Mouse (Mus musculus): ENCODE results near the gene C1qtnf2. TPM values are rescaled to one million over a fixed set of nuclear protein-coding genes. Genes with fewer than 3 reads are reported as not detected.
A peak's percentile ranks its signal among the peaks of the same experiment; 100 is the strongest.

C1qtnf2 gene
- polyA plus RNA-seq, 1 experiment: 5.9 TPM

DNA sequence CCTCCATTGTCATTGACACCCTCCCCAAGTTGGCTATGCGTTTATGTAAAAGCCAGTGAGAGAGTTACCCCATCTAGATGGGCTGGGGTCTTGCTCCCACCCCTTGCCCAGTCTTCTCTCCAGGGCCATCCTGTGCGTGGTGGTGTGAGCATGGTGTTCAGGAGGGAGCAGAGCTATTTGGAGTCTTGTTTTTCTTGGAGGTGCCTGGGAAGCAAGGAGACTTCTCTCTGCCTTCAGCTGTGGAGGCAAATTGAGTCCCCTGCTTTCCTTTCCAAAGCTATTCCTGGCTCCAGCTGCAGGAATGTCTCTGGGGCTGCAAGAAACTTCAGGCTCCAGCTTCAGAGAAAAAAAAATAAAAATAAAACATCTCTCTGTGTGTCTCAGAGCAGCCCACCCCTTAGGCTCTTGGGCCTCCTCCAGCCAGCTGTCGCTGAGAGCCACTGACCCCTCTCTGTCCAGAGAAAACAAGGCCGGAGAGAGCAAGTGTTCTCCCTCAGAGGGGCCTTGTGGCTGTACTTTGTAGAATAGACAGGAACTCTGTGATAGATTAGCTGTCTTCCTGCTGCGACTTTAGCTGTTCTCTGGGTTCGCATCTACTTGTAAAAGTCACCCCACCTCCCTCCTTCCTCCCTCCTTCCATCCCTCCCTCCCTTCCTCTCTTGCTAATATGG, 9.2 kb downstream of the C1qtnf2 start:
- H3K4me3 ChIP-seq (ENCODE audit: low read depth, low read length): no peak overlapping the region
- H3K27me3 ChIP-seq (ENCODE audit: control insufficient read depth, insufficient read depth, low read length): no peaks in the 10 kb centered on the region
- TF ChIP-seq CTCF (IDR thresholded peaks at IDR 0.05; ENCODE audit: extremely low read depth, insufficient read length, insufficient replicate concordance, low read depth, low read length) (no peak), POLR2A (IDR thresholded peaks at IDR 0.05; ENCODE audit: low read depth, low read length) (no peak)
- no peak overlapping the region for H3K27ac ChIP-seq (ENCODE audit: insufficient read depth, low read depth, low read length)
- WGBS: 66% methylated on average over 6 of the region's 6 CpGs
- H3K36me3 ChIP-seq (ENCODE audit: control insufficient read depth, insufficient read depth, low read length): no peaks in the 10 kb centered on the region
- H3K4me1 ChIP-seq (ENCODE audit: control insufficient read depth, insufficient read depth, insufficient read length, low read length): no peaks in the 10 kb centered on the region

DNA sequence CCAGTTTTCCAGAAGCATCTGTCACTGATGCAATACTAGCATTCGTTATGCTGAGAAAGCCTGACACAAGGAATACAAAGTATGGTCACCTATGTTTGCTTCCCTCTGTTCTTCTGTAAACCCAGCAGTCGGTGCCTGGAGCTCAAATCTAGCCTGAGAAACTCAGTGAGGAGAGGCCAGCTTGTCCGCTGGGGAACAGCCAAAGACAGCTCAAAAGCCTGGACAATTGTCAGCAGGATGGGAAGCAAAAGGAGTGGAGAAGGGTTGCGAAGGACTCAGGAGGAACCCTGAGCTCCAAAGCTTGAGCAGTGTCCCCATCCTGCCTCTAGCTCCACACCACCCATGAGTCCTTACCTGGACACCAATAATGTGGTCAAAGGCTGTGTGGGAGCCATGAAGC, 10.0 kb downstream of the C1qtnf2 start:
- no peaks in the 10 kb centered on the region for H3K36me3 ChIP-seq (ENCODE audit: control insufficient read depth, insufficient read depth, low read length)
- 61% methylated on average over 4 of the region's 4 CpGs for WGBS
- no peak overlapping the region for H3K4me3 ChIP-seq (ENCODE audit: low read depth, low read length)
- H3K27me3 ChIP-seq (ENCODE audit: control insufficient read depth, insufficient read depth, low read length): no peaks in the 10 kb centered on the region
- peak overlapping the region; percentile 16; the same call in 1 of the 2 replicates for H3K27ac ChIP-seq (ENCODE audit: insufficient read depth, low read depth, low read length)
- TF ChIP-seq POLR2A (IDR thresholded peaks at IDR 0.05; ENCODE audit: low read depth, low read length): no peak
- no peak for TF ChIP-seq CTCF (IDR thresholded peaks at IDR 0.05; ENCODE audit: extremely low read depth, insufficient read length, insufficient replicate concordance, low read depth, low read length)
- no peaks in the 10 kb centered on the region for H3K4me1 ChIP-seq (ENCODE audit: control insufficient read depth, insufficient read depth, insufficient read length, low read length)

GRCm38 (mm10) chr11:43484652-43485051, 10.6 kb downstream of the C1qtnf2 start:
- H3K27ac ChIP-seq (ENCODE audit: insufficient read depth, low read depth, low read length): no peak overlapping the region
- H3K4me3 ChIP-seq (ENCODE audit: low read depth, low read length): no peak overlapping the region
- H3K27me3 ChIP-seq (ENCODE audit: control insufficient read depth, insufficient read depth, low read length): no peaks in the 10 kb centered on the region
- H3K36me3 ChIP-seq (ENCODE audit: control insufficient read depth, insufficient read depth, low read length): no peaks in the 10 kb centered on the region
- H3K4me1 ChIP-seq (ENCODE audit: control insufficient read depth, insufficient read depth, insufficient read length, low read length): no peaks in the 10 kb centered on the region
- TF ChIP-seq CTCF (IDR thresholded peaks at IDR 0.05; ENCODE audit: extremely low read depth, insufficient read length, insufficient replicate concordance, low read depth, low read length): no peak
- no peak for TF ChIP-seq POLR2A (IDR thresholded peaks at IDR 0.05; ENCODE audit: low read depth, low read length)
- WGBS: 45% methylated on average over 11 of the region's 11 CpGs

DNA sequence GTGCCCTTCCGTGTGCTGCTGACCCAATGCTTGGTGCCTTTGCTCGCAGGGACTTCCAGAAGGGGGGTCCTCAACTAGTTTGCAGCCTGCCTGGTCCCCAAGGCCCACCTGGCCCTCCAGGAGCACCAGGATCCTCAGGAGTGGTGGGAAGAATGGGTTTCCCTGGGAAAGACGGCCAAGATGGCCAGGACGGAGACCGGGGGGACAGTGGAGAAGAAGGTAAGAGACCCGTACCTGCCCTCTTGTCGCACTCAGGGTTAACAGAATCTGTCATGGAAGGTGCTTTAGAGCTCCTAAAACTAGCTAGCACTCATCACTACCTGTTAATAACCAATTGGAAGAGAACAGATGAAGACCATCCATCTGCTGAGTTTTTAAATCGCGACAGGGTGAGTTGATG, 11.8 kb downstream of the C1qtnf2 start:
- H3K4me1 ChIP-seq (ENCODE audit: control insufficient read depth, insufficient read depth, insufficient read length, low read length): no peaks in the 10 kb centered on the region
- no peaks in the 10 kb centered on the region for H3K27me3 ChIP-seq (ENCODE audit: control insufficient read depth, insufficient read depth, low read length)
- TF ChIP-seq POLR2A (IDR thresholded peaks at IDR 0.05; ENCODE audit: low read depth, low read length): no peak
- TF ChIP-seq CTCF (IDR thresholded peaks at IDR 0.05; ENCODE audit: extremely low read depth, insufficient read length, insufficient replicate concordance, low read depth, low read length): no peak
- H3K27ac ChIP-seq (ENCODE audit: insufficient read depth, low read depth, low read length): no peak overlapping the region
- H3K4me3 ChIP-seq (ENCODE audit: low read depth, low read length): no peak overlapping the region
- no peaks in the 10 kb centered on the region for H3K36me3 ChIP-seq (ENCODE audit: control insufficient read depth, insufficient read depth, low read length)
- WGBS: 86% methylated on average over 9 of the region's 9 CpGs

DNA sequence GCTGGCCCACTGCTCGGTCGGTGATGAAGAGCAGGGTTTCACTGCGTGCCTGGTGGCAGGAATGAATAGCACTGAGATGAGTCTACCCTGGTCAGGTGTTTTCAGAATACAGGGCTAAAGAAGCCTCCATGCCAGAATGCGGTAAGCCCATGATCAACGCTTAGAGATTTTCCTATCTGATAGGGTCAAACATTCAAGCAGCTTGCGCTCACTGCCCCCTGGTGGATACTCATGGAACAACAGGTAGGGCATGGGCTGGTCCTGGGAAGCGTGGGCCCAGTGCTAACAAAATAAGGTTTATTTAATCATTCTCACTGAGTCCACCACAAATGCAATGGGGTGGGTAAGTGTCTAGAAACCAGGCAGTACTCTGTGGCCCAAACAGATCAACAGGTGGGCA, 18.6 kb downstream of the C1qtnf2 start:
- Histone ChIP-seq H3K4me3 (ENCODE audit: low read depth, low read length) (no peak overlapping the region), H3K36me3 (ENCODE audit: control insufficient read depth, insufficient read depth, low read length) (no peaks in the 10 kb centered on the region), H3K27me3 (ENCODE audit: control insufficient read depth, insufficient read depth, low read length) (no peaks in the 10 kb centered on the region), H3K4me1 (ENCODE audit: control insufficient read depth, insufficient read depth, insufficient read length, low read length) (peaks cover 3% of the 10 kb centered on the region; the same call in 1 of the 2 replicates), H3K27ac (ENCODE audit: insufficient read depth, low read depth, low read length) (no peak overlapping the region)
- TF ChIP-seq CTCF (IDR thresholded peaks at IDR 0.05; ENCODE audit: extremely low read depth, insufficient read length, insufficient replicate concordance, low read depth, low read length): peak; percentile 88; the same call in 1 of the 2 replicates
- TF ChIP-seq POLR2A (IDR thresholded peaks at IDR 0.05; ENCODE audit: low read depth, low read length): no peak
- WGBS: 30% methylated on average over 7 of the region's 7 CpGs

- TF ChIP-seq CTCF (IDR thresholded peaks at IDR 0.05; ENCODE audit: extremely low read depth, insufficient read length, insufficient replicate concordance, low read depth, low read length): peak; percentile 92; the same call in 1 of the 2 replicates
- 0 out of 2 replicates have a peak, but pooled peaks have one; percentile 21 for TF ChIP-seq POLR2A (IDR thresholded peaks at IDR 0.05; ENCODE audit: low read depth, low read length)
- Histone ChIP-seq H3K27ac (ENCODE audit: insufficient read depth, low read depth, low read length) (no peak overlapping the region), H3K27me3 (ENCODE audit: control insufficient read depth, insufficient read depth, low read length) (no peaks in the 10 kb centered on the region), H3K36me3 (ENCODE audit: control insufficient read depth, insufficient read depth, low read length) (no peaks in the 10 kb centered on the region), H3K4me1 (ENCODE audit: control insufficient read depth, insufficient read depth, insufficient read length, low read length) (peaks cover 3% of the 10 kb centered on the region; the same call in 1 of the 2 replicates), H3K4me3 (ENCODE audit: low read depth, low read length) (no peak overlapping the region)
- 32% methylated on average over 6 of the region's 6 CpGs for WGBS
Observed at GRCm38 (mm10) chr11:43493815-43494409, 19.8 kb downstream of the C1qtnf2 start.

- WGBS: 77% methylated on average over 8 of the region's 8 CpGs
- TF ChIP-seq POLR2A (IDR thresholded peaks at IDR 0.05; ENCODE audit: low read depth, low read length): no peak
- TF ChIP-seq CTCF (IDR thresholded peaks at IDR 0.05; ENCODE audit: extremely low read depth, insufficient read length, insufficient replicate concordance, low read depth, low read length): peak; percentile 12; the same call in 1 of the 2 replicates
- Histone ChIP-seq H3K27me3 (ENCODE audit: control insufficient read depth, insufficient read depth, low read length) (no peaks in the 10 kb centered on the region), H3K4me1 (ENCODE audit: control insufficient read depth, insufficient read depth, insufficient read length, low read length) (peaks cover 3% of the 10 kb centered on the region; the same call in 1 of the 2 replicates), H3K4me3 (ENCODE audit: low read depth, low read length) (no peak overlapping the region), H3K36me3 (ENCODE audit: control insufficient read depth, insufficient read depth, low read length) (no peaks in the 10 kb centered on the region), H3K27ac (ENCODE audit: insufficient read depth, low read depth, low read length) (no peak overlapping the region)
Observed at GRCm38 (mm10) chr11:43495037-43495436, 21.0 kb downstream of the C1qtnf2 start.

Data from small intestine, adult 2 months (tissue).